ENCODE assay signal across 14 mouse cellular contexts in the genomic region with DNA sequence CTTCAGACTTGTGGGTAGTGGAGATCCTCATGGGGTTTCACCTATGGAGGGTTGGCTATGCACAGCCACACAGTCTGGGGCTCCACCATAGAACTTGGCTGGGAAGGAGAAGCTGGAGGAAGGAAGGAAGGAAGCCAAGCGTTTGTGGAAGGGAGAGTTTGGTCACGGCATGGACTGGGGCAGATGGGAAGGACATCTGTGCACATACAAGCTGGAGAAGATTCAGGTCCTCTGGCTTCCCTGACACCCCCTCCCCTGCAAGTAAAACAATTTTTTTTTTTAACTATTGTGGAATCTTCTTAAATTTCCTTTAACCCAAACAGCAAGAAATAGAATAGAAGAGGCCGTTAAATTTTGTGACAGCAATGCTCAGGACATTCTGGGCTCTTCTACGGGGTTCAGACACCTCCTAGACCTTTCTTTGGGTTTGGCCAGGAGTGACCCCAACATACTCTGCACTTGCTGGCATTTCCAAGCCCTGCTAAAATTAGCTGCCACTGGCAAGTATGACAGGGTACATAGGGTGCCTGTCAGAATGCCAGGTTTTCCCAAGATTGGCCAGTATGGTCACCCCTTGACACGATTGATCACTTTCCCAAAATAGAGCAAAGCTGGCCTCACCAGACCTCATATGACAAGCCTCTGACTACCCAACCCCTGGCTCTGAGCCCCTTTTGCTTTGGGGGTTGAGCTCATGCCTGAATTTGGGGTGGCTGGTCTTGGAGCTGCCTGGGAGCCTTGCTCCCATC. TPM values are rescaled to one million over a fixed set of nuclear protein-coding genes. Genes with fewer than 3 reads are reported as not detected.
DNase-seq lines count a peak whose midpoint lies in the region.
"Had no signal": no experiment of that assay in that cellular context is flagged by ENCODE, and none has a peak within 500 bp of the region (broad histone marks: within the 10 kb centered on the region; RNA-seq: fewer than 3 reads in every experiment).

No protein-coding gene starts in this region.

- peak; percentile 62 for DNase-seq in cerebellum, adult 9-11 months
- no peak for DNase-seq in cerebellum, adult 11-12 months
- DNase-seq in left cerebral cortex, adult 18-20 months (ENCODE audit: low spot score in 2 of 2), result peak; percentile 53 to 61
- DNase-seq in left cerebral cortex, adult 11 months (ENCODE audit: low spot score), result no peak
- DNase-seq in NIH3T3 (ENCODE audit: low read depth), result peak; percentile 39
- peak; percentile 76 for DNase-seq in heart, adult 8-10 months (ENCODE audit: low spot score)
- no peak for DNase-seq in natural killer cell, adult 2 months (ENCODE audit: low spot score in 2 of 2)
- no peak for DNase-seq in layer of hippocampus, adult 9-11 months
- DNase-seq: forebrain, postnatal 0 days; kidney, adult 18-20 months; kidney, postnatal 36 days had no signal

RNA-seq across cellular contexts. Expression of a gene that starts 17.0 kb away (rescaled TPM):
- total RNA-seq in left cerebral cortex, adult 18-20 months (2021), result not detected
- 100 to 1,000 TPM; 455 to 787 (median 725) TPM for total RNA-seq in heart, adult 8-10 months (2022)
- total RNA-seq: forebrain, postnatal 0 days; G1E; left cerebral cortex, postnatal 25 days; megakaryocyte progenitor cell, adult 5-6 weeks had no signal

RNA-seq across cellular contexts. Expression of a gene that starts 34.3 kb away (rescaled TPM):
- 1 to 10 TPM in 1 of 2 experiments, under 1 TPM in 1; 0.44 to 1.2 TPM for total RNA-seq in left cerebral cortex, adult 18-20 months (2021)
- total RNA-seq in heart, adult 8-10 months (2022), result 10 to 100 TPM; 15.2 to 30.8 (median 18.1) TPM
- total RNA-seq: megakaryocyte progenitor cell, adult 5-6 weeks had no signal

RNA-seq across cellular contexts. Expression of a gene that starts 37.5 kb away (rescaled TPM):
- total RNA-seq in left cerebral cortex, adult 18-20 months (2021), result 10 to 100 TPM; 27.1 to 29.0 TPM
- 10 to 100 TPM; 33.1 to 50.4 (median 39.8) TPM for total RNA-seq in heart, adult 8-10 months (2022)

RNA-seq across cellular contexts. Expression of a gene that starts 39.9 kb away (rescaled TPM):
- 10 to 100 TPM; 78.9 to 79.3 TPM for total RNA-seq in left cerebral cortex, adult 18-20 months (2021)
- 10 to 100 TPM; 54.8 to 67.3 (median 62.1) TPM for total RNA-seq in heart, adult 8-10 months (2022)

RNA-seq across cellular contexts. Expression of a gene that starts 53.9 kb away (rescaled TPM):
- total RNA-seq in left cerebral cortex, adult 18-20 months (2021), result 10 to 100 TPM; 21.4 to 23.5 TPM
- total RNA-seq in heart, adult 8-10 months (2022), result 10 to 100 TPM; 14.9 to 28.0 (median 19.4) TPM
- total RNA-seq: G1E; megakaryocyte progenitor cell, adult 5-6 weeks had no signal

Comparison
In these comparisons a context has a peak if more than half of its experiments do, and no peak if none do; other contexts are left out.
1. DNase-seq: peak in cerebellum, adult 9-11 months (single experiment), left cerebral cortex, adult 18-20 months (2 of 2), NIH3T3 (single experiment) and heart, adult 8-10 months (single experiment); none in cerebellum, adult 11-12 months (single experiment), left cerebral cortex, adult 11 months (single experiment), natural killer cell, adult 2 months (0 of 2) and layer of hippocampus, adult 9-11 months (single experiment).
2. RNA of a gene that starts 17.0 kb away (total RNA-seq): 455 to 787 TPM in heart, adult 8-10 months; not detected in left cerebral cortex, adult 18-20 months; every median in the first group is over 100 times any median in the second.
3. RNA of a gene that starts 34.3 kb away (total RNA-seq): 15.2 to 30.8 TPM in heart, adult 8-10 months; 0.44 to 1.2 TPM in left cerebral cortex, adult 18-20 months; every median in the first group is over 4 times any median in the second.